Mouse (Mus musculus): ENCODE results near the gene Ift88. TPM values are rescaled to one million over a fixed set of nuclear protein-coding genes. Genes with fewer than 3 reads are reported as not detected.

Ift88 gene
- polyA plus RNA-seq, 1 experiment from 2014 or later: 14.8 TPM

GRCm38 (mm10) chr14:57554434-57554833 is 130.6 kb downstream of the Ift88 start:
- no peaks in the 10 kb centered on the region for H3K27me3 ChIP-seq
- H3K9me3 ChIP-seq: no peaks in the 10 kb centered on the region
- H3K36me3 ChIP-seq: peaks cover 13% of the 10 kb centered on the region; the same call in 1 of the 2 replicates
- H3K4me1 ChIP-seq: no peaks in the 10 kb centered on the region
- no peak overlapping the region for H3K9ac ChIP-seq (replicated peaks)
- no peak for ATAC-seq (ENCODE audit: low FRiP score, low read depth)
- 90% methylated on average over 5 of the region's 5 CpGs for WGBS
- no peak overlapping the region for H3K4me3 ChIP-seq
- no peak overlapping the region for H3K4me2 ChIP-seq (replicated peaks)
- no peak overlapping the region for H3K27ac ChIP-seq (replicated peaks)

- Histone ChIP-seq H3K27ac (replicated peaks) (no peak overlapping the region), H3K36me3 (peaks cover 8% of the 10 kb centered on the region; the same call in 1 of the 2 replicates), H3K9me3 (no peaks in the 10 kb centered on the region), H3K4me3 (no peak overlapping the region), H3K27me3 (no peaks in the 10 kb centered on the region), H3K4me1 (no peaks in the 10 kb centered on the region), H3K9ac (replicated peaks) (no peak overlapping the region), H3K4me2 (replicated peaks) (no peak overlapping the region)
- ATAC-seq (ENCODE audit: low FRiP score, low read depth): no peak
- 90% methylated on average over 7 of the region's 7 CpGs for WGBS
Measured at GRCm38 (mm10) chr14:57555471-57556070, 131.7 kb downstream of the Ift88 start.

GRCm38 (mm10) chr14:57556922-57557321 is 133.1 kb downstream of the Ift88 start:
- H3K4me1 ChIP-seq: no peaks in the 10 kb centered on the region
- H3K9ac ChIP-seq (replicated peaks): no peak overlapping the region
- no peak overlapping the region for H3K4me3 ChIP-seq
- no peak overlapping the region for H3K4me2 ChIP-seq (replicated peaks)
- no peak overlapping the region for H3K27ac ChIP-seq (replicated peaks)
- WGBS: 97% methylated on average over 1 of the region's 1 CpGs
- no peak for ATAC-seq (ENCODE audit: low FRiP score, low read depth)
- H3K27me3 ChIP-seq: no peaks in the 10 kb centered on the region
- peaks cover 8% of the 10 kb centered on the region; the same call in 1 of the 2 replicates for H3K36me3 ChIP-seq
- H3K9me3 ChIP-seq: no peaks in the 10 kb centered on the region

- Histone ChIP-seq H3K4me1 (peaks cover 2% of the 10 kb centered on the region; the same call in 1 of the 2 replicates), H3K27ac (replicated peaks) (no peak overlapping the region), H3K9ac (replicated peaks) (no peak overlapping the region), H3K36me3 (no peaks in the 10 kb centered on the region), H3K4me3 (no peak overlapping the region), H3K4me2 (replicated peaks) (no peak overlapping the region), H3K27me3 (no peaks in the 10 kb centered on the region), H3K9me3 (no peaks in the 10 kb centered on the region)
- WGBS: 93% methylated on average over 6 of the region's 6 CpGs
- no peak for ATAC-seq (ENCODE audit: low FRiP score, low read depth)
Measured at GRCm38 (mm10) chr14:57565626-57566025, 141.8 kb downstream of the Ift88 start.

Other genes with a start within 250 kb of the Ift88 start
- 7.1 and 10.8 TPM in 2 replicates for gene Cryl1, start 25.5 kb upstream of the Ift88 start, polyA plus RNA-seq (2016; fragmentation: Nextera tagmentation; extraction: Ambion mirVana)
- gene Il17d, start 100.7 kb downstream of the Ift88 start, polyA plus RNA-seq (2016; fragmentation: Nextera tagmentation; extraction: Ambion mirVana): 3.0 and 3.6 TPM in 2 replicates
- gene Eef1akmt1, start 147.6 kb downstream of the Ift88 start, polyA plus RNA-seq (2016; fragmentation: Nextera tagmentation; extraction: Ambion mirVana): 72.0 and 79.2 TPM in 2 replicates
- gene Xpo4, start 241.4 kb downstream of the Ift88 start, polyA plus RNA-seq (2016; fragmentation: Nextera tagmentation; extraction: Ambion mirVana): 25.3 and 25.7 TPM in 2 replicates

All from midbrain, embryonic 12.5 days (tissue).